Mouse (Mus musculus) left cerebral cortex, postnatal 4 days (tissue): Measurements from ENCODE around the gene Irak3. TPM values are rescaled to one million over a fixed set of nuclear protein-coding genes. Genes with fewer than 3 reads are reported as not detected.
A peak's percentile ranks its signal among the peaks of the same experiment; 100 is the strongest.

Source experiments
- DNase-seq: peaks from one replicate; pipeline ENCODE4 v3.0.0-alpha.2; 2022
- intact Hi-C: fragments of 180-260 bp; cut with DNase I; formaldehyde crosslinking; loops from one replicate; pipeline ENCODE4 v1.15.1; 2025
- total RNA-seq, 2 experiments: library from RNA; stranded (reverse); gene quantifications; 2 replicates each; pipeline ENCODE4 v1.2.3; 2021

The Irak3 gene
- total RNA-seq, 2 experiments from 2014 or later: 0.44 to 0.52 TPM

- intact Hi-C loops: no loop called here
- DNase-seq: no peak
Measured at GRCm38 (mm10) chr10:120168070-120168469, 33.9 kb downstream of the Irak3 start.

- DNase-seq: no peak
Measured at GRCm38 (mm10) chr10:120165793-120166503, 36.0 kb downstream of the Irak3 start.

GRCm38 (mm10) chr10:120164931-120165792 lies 36.8 kb downstream of the Irak3 start:
- intact Hi-C loops: no loop called here

More at GRCm38 (mm10) chr10:120165793-120166503, 36.0 kb downstream of the Irak3 start:
- intact Hi-C loops: no loop called here

GRCm38 (mm10) chr10:120163490-120163889 lies 38.4 kb downstream of the Irak3 start:
- intact Hi-C loops: no loop called here
- DNase-seq: no peak

More at GRCm38 (mm10) chr10:120164931-120165792, 36.8 kb downstream of the Irak3 start:
- no peak for DNase-seq

- no peak for DNase-seq
- intact Hi-C loops: no loop called here
Measured at GRCm38 (mm10) chr10:120162840-120163239, 39.1 kb downstream of the Irak3 start.

- no peak for DNase-seq
- intact Hi-C loops: no loop called here
Measured at GRCm38 (mm10) chr10:120160533-120160932, 41.4 kb downstream of the Irak3 start.

GRCm38 (mm10) chr10:120153911-120154310 lies 48.0 kb downstream of the Irak3 start:
- intact Hi-C loops: no loop called here
- DNase-seq: no peak

GRCm38 (mm10) chr10:120151672-120152071 lies 50.3 kb downstream of the Irak3 start:
- intact Hi-C loops: no loop called here
- DNase-seq: no peak

- intact Hi-C loops: no loop called here
- no peak for DNase-seq
Measured at GRCm38 (mm10) chr10:120140916-120141516, 60.9 kb downstream of the Irak3 start.

GRCm38 (mm10) chr10:120140193-120140592 lies 61.7 kb downstream of the Irak3 start:
- intact Hi-C loops: no loop called here
- DNase-seq: no peak

- DNase-seq: no peak
- intact Hi-C loops: no loop called here
Measured at GRCm38 (mm10) chr10:120136020-120136562, 65.8 kb downstream of the Irak3 start.

GRCm38 (mm10) chr10:120133697-120134096 lies 68.2 kb downstream of the Irak3 start:
- peak; percentile 24 for DNase-seq
- intact Hi-C loops: no loop called here

GRCm38 (mm10) chr10:120130621-120131020 lies 71.3 kb downstream of the Irak3 start:
- DNase-seq: peak; percentile 64
- intact Hi-C loops: no loop called here

- DNase-seq: no peak
- intact Hi-C loops: loop anchor here (5.0 kb wide), 2 partner anchors 326 to 486 kb away; no protein-coding TSS in a partner anchor
Measured at GRCm38 (mm10) chr10:120128601-120129277, 73.2 kb downstream of the Irak3 start.

GRCm38 (mm10) chr10:120125465-120125857 lies 76.5 kb downstream of the Irak3 start:
- DNase-seq: no peak
- intact Hi-C loops: loop anchor here (5.0 kb wide), 2 partner anchors 323 to 483 kb away; no protein-coding TSS in a partner anchor

GRCm38 (mm10) chr10:120124801-120125464 lies 77.0 kb downstream of the Irak3 start:
- intact Hi-C loops: loop anchor here (5.0 kb wide), 2 partner anchors 323 to 483 kb away; no protein-coding TSS in a partner anchor

GRCm38 (mm10) chr10:120123721-120124120 lies 78.2 kb downstream of the Irak3 start:
- intact Hi-C loops: no loop called here
- DNase-seq: no peak

More at GRCm38 (mm10) chr10:120124801-120125464, 77.0 kb downstream of the Irak3 start:
- peak; percentile 80 for DNase-seq

- no peak for DNase-seq
- intact Hi-C loops: no loop called here
Measured at GRCm38 (mm10) chr10:120115249-120115648, 86.7 kb downstream of the Irak3 start.

GRCm38 (mm10) chr10:120114493-120114892 lies 87.4 kb downstream of the Irak3 start:
- DNase-seq: no peak
- intact Hi-C loops: no loop called here

GRCm38 (mm10) chr10:120113980-120114379 lies 88.0 kb downstream of the Irak3 start:
- intact Hi-C loops: no loop called here
- DNase-seq: no peak
